Mouse (Mus musculus) limb, embryonic 14.5 days (tissue): Measurements from ENCODE around the gene Reg1. TPM values are rescaled to one million over a fixed set of nuclear protein-coding genes. Genes with fewer than 3 reads are reported as not detected.

ENCODE experiments used
- ATAC-seq: fragments of 200-750 bp; cut with Nextera tagmentation; 2 replicates; pipeline ENCODE4 v1.8.0; 2017; ENCODE audit warnings: low read depth, moderate number of reproducible peaks, moderate TSS enrichment; ENCODE audit not compliant: low FRiP score
- DNase-seq: peaks from one replicate; pipeline ENCODE4 v3.0.0-alpha.2; 2015; ENCODE audit warnings: low spot score
- H3K27ac ChIP-seq: fragments of 300-500 bp; sonication (generic); replicated peaks from 2 replicates; pipeline ENCODE4 v1.5.1; 2014; ENCODE audit warnings: low read depth, mild to moderate bottlenecking, low read length, moderate library complexity, mixed read lengths
- H3K27me3 ChIP-seq: fragments of 300-500 bp; sonication (generic); 2 replicates; pipeline ENCODE4 v1.6.1; 2014; ENCODE audit warnings: low read length, mixed read lengths; ENCODE audit not compliant: control insufficient read depth, insufficient read depth
- H3K36me3 ChIP-seq: fragments of 300-500 bp; sonication (generic); 2 replicates; pipeline ENCODE4 v1.6.1; 2014; ENCODE audit warnings: mild to moderate bottlenecking, low read length, moderate library complexity, mixed read lengths; ENCODE audit not compliant: control insufficient read depth, insufficient read depth
- H3K4me1 ChIP-seq: fragments of 300-500 bp; sonication (generic); 2 replicates; pipeline ENCODE4 v1.6.1; 2014; ENCODE audit warnings: antibody characterized with exemption, low read length, mixed read lengths; ENCODE audit not compliant: control insufficient read depth, insufficient read depth
- H3K4me2 ChIP-seq: fragments of 300-500 bp; sonication (generic); replicated peaks from 2 replicates; pipeline ENCODE4 v1.6.1; 2014; ENCODE audit warnings: low read depth, mild to moderate bottlenecking, low read length, moderate library complexity; ENCODE audit not compliant: severe bottlenecking
- H3K4me3 ChIP-seq: fragments of 300-500 bp; sonication (generic); replicated peaks from 2 replicates; pipeline ENCODE4 v1.5.1; 2014; ENCODE audit warnings: low read length
- H3K9ac ChIP-seq: fragments of 300-500 bp; sonication (generic); 2 replicates; pipeline ENCODE4 v1.6.1; 2014; ENCODE audit warnings: mild to moderate bottlenecking, low read depth, low read length, moderate library complexity; ENCODE audit not compliant: severe bottlenecking
- H3K9me3 ChIP-seq: fragments of 300-500 bp; sonication (generic); 2 replicates; pipeline ENCODE4 v1.6.1; 2016; ENCODE audit warnings: low read length; ENCODE audit not compliant: control insufficient read depth
- POLR2A ChIP-seq: fragments of 200-500 bp; IDR thresholded peaks from 2 replicates; pipeline ENCODE4 v1.8.0; 2012; ENCODE audit warnings: inconsistent platforms, mild to moderate bottlenecking, moderate library complexity, borderline replicate concordance; ENCODE audit not compliant: insufficient read depth, insufficient read length; ENCODE audit errors: extremely low read depth
- WGBS: fragments of 180-500 bp; shearing (Covaris S2); extraction: QIAGEN DNeasy Blood & Tissue Kit; methylation state at CpG from one replicate; pipeline ENCODE4 v1.1.7; 2014; 5-methylcytosine and 5-hydroxymethylcytosine counted together
- polyA plus RNA-seq, 2 experiments: library from polyadenylated mRNA; depleted of rRNA in 1 of 2; stranded (reverse) in 1 of 2; unstranded in 1 of 2; fragments of >200 nt; fragmentation: Nextera tagmentation in 1 of 2; extraction: Ambion mirVana in 1 of 2; gene quantifications; 2 replicates each; pipeline versions ENCODE4 v1.2.1 to v1.2.3; 2012 to 2014

Gene Reg1
- polyA plus RNA-seq, 2 experiments: not detected

GRCm38 (mm10) chr6:78447202-78447601 lies 24.7 kb downstream of the Reg1 start:
- no peak for ATAC-seq
- 60% methylated on average over 1 of the region's 1 CpGs for WGBS
- Histone ChIP-seq H3K36me3 (no peaks in the 10 kb centered on the region), H3K4me2 (no peak overlapping the region), H3K4me1 (no peaks in the 10 kb centered on the region), H3K4me3 (no peak overlapping the region), H3K27ac (no peak overlapping the region), H3K9ac (no peak overlapping the region), H3K9me3 (no peaks in the 10 kb centered on the region), H3K27me3 (no peaks in the 10 kb centered on the region)
- no peak for DNase-seq
- no peak for TF ChIP-seq POLR2A

- Histone ChIP-seq H3K36me3 (no peaks in the 10 kb centered on the region), H3K27me3 (no peaks in the 10 kb centered on the region), H3K4me2 (no peak overlapping the region), H3K4me3 (no peak overlapping the region), H3K4me1 (no peaks in the 10 kb centered on the region), H3K27ac (no peak overlapping the region), H3K9me3 (no peaks in the 10 kb centered on the region), H3K9ac (no peak overlapping the region)
- ATAC-seq: no peak
- DNase-seq: no peak
- TF ChIP-seq POLR2A: no peak
Measured at GRCm38 (mm10) chr6:78448409-78448808, 25.9 kb downstream of the Reg1 start.

GRCm38 (mm10) chr6:78452804-78453203 lies 30.3 kb downstream of the Reg1 start:
- ATAC-seq: no peak
- H3K4me1 ChIP-seq: no peaks in the 10 kb centered on the region
- DNase-seq: no peak
- 88% methylated on average over 2 of the region's 2 CpGs for WGBS
- no peak overlapping the region for H3K4me2 ChIP-seq
- no peak overlapping the region for H3K27ac ChIP-seq
- H3K4me3 ChIP-seq: no peak overlapping the region
- no peaks in the 10 kb centered on the region for H3K9me3 ChIP-seq
- no peaks in the 10 kb centered on the region for H3K36me3 ChIP-seq
- H3K27me3 ChIP-seq: no peaks in the 10 kb centered on the region
- no peak overlapping the region for H3K9ac ChIP-seq
- TF ChIP-seq POLR2A: no peak

- H3K27ac ChIP-seq: no peak overlapping the region
Measured at GRCm38 (mm10) chr6:78460191-78460825, 37.8 kb downstream of the Reg1 start.

GRCm38 (mm10) chr6:78462360-78462759 lies 39.8 kb downstream of the Reg1 start:
- H3K9me3 ChIP-seq: no peaks in the 10 kb centered on the region
- no peaks in the 10 kb centered on the region for H3K4me1 ChIP-seq
- H3K4me2 ChIP-seq: no peak overlapping the region
- ATAC-seq: no peak
- DNase-seq: no peak
- WGBS: 76% methylated on average over 2 of the region's 2 CpGs
- TF ChIP-seq POLR2A: no peak
- no peaks in the 10 kb centered on the region for H3K27me3 ChIP-seq
- no peak overlapping the region for H3K9ac ChIP-seq
- H3K4me3 ChIP-seq: no peak overlapping the region
- H3K27ac ChIP-seq: no peak overlapping the region
- no peaks in the 10 kb centered on the region for H3K36me3 ChIP-seq

More at GRCm38 (mm10) chr6:78460191-78460825, 37.8 kb downstream of the Reg1 start:
- Histone ChIP-seq H3K9ac (no peak overlapping the region), H3K4me3 (no peak overlapping the region), H3K36me3 (no peaks in the 10 kb centered on the region), H3K27me3 (no peaks in the 10 kb centered on the region), H3K4me1 (no peaks in the 10 kb centered on the region), H3K4me2 (no peak overlapping the region), H3K9me3 (no peaks in the 10 kb centered on the region)
- ATAC-seq (no peak), DNase-seq (no peak)
- TF ChIP-seq POLR2A: no peak
- WGBS: 52% methylated on average over 3 of the region's 3 CpGs
